Mouse (Mus musculus) small intestine, adult 2 months (tissue): ENCODE data around the gene Catsperg1. TPM values are rescaled to one million over a fixed set of nuclear protein-coding genes. Genes with fewer than 3 reads are reported as not detected.
A peak's percentile ranks its signal among the peaks of the same experiment; 100 is the strongest.

Experiments
- H3K27ac ChIP-seq: fragments of 200-500 bp; 2 replicates; pipeline ENCODE4 v1.5.1; 2012; ENCODE audit warnings: low read depth, low read length, control low read depth, inconsistent platforms; ENCODE audit not compliant: insufficient read depth
- H3K27me3 ChIP-seq: fragments of 200-500 bp; 2 replicates; pipeline ENCODE4 v1.6.1; 2012; ENCODE audit warnings: mild to moderate bottlenecking, moderate library complexity, low read length, inconsistent platforms; ENCODE audit not compliant: control insufficient read depth, insufficient read depth
- H3K36me3 ChIP-seq: fragments of 200-500 bp; 2 replicates; pipeline ENCODE4 v1.6.1; 2012; ENCODE audit warnings: mild to moderate bottlenecking, low read length, control low read depth, inconsistent platforms; ENCODE audit not compliant: control insufficient read depth, insufficient read depth
- H3K4me1 ChIP-seq: fragments of 200-500 bp; 2 replicates; pipeline ENCODE4 v1.6.1; 2012; ENCODE audit warnings: low read length, inconsistent platforms, mixed read lengths; ENCODE audit not compliant: control insufficient read depth, insufficient read depth, insufficient read length
- H3K4me3 ChIP-seq: fragments of 200-500 bp; 2 replicates; pipeline ENCODE4 v1.5.1; 2012; ENCODE audit warnings: low read depth, mild to moderate bottlenecking, control low read depth, inconsistent platforms, low read length, moderate library complexity
- CTCF ChIP-seq: fragments of 200-500 bp; IDR thresholded peaks from 2 replicates; pipeline ENCODE4 v1.5.1; 2012; ENCODE audit warnings: low read depth, mild to moderate bottlenecking, control low read depth, inconsistent platforms, low read length, moderate library complexity, mixed read lengths; ENCODE audit not compliant: insufficient replicate concordance, insufficient read length; ENCODE audit errors: extremely low read depth
- POLR2A ChIP-seq: fragments of 200-500 bp; IDR thresholded peaks from 2 replicates; pipeline ENCODE4 v1.6.1; 2012; ENCODE audit warnings: low read depth, mild to moderate bottlenecking, control low read depth, inconsistent platforms, low read length, moderate library complexity
- WGBS: fragments of 180-500 bp; shearing (Covaris S2); methylation state at CpG from one replicate; pipeline ENCODE4 v1.1.7; 2018; 5-methylcytosine and 5-hydroxymethylcytosine counted together
- polyA plus RNA-seq: library from polyadenylated mRNA; depleted of rRNA; stranded (reverse); fragments of >200 nt; gene quantifications from 2 replicates; pipeline ENCODE4 v1.2.3, GENCODE M21; 2012; rRNA removed

Gene Catsperg1
- polyA plus RNA-seq, result 0.32 and 0.53 TPM in 2 replicates

DNA sequence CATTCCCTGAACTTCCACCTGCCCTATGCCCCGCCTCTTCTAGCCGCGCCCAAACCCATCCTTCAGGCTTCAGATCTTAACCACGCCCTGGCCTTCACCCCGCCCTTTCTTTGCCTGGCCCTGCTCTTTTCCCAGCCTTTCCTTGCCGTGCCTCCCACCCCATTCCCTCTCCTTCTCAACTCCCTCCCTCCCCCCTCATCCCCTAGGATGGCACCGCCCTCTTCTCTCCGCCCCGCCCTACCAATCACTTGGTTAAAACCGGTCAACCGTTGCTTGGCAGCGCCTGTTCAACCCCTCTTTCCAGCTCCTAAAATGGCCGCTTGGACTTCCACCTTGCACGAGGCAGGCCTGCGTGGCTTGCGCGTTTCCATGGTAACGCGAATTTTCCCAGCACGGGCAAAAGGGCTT, at the start of gene Catsperg1:
Catsperg1 (minus strand) TSS at position 361 of the 408 bp plus-strand sequence.
- Histone ChIP-seq H3K4me1 (peaks cover 5% of the 10 kb centered on the region), H3K36me3 (no peaks in the 10 kb centered on the region), H3K27me3 (no peaks in the 10 kb centered on the region), H3K27ac (no peak within 1 kb of the TSS), H3K4me3 (no peak within 1 kb of the TSS)
- no peak for TF ChIP-seq POLR2A
- TF ChIP-seq CTCF, result no peak
- WGBS, result 31% methylated on average over 20 of the region's 20 CpGs

DNA sequence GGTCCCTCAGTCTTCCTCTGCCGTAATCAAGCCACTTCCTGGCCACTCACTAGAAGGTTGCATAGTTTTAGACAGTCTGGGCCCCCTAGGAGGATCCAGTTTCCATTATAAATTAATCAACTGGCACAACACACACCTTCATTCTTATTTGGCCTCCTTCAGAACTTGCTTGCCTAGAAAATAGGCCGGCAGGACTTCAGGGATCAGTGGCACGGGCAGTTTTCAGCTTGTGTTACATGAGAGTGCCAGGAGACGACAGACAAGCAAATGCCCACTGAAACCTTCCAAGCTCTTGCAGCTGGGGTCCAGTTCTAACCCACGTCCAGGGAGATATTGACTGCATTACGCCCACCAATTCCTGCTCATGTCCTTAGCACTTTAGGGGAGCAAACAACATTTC, 48.3 kb upstream of the Catsperg1 start:
- peaks cover 53% of the 10 kb centered on the region for H3K36me3 ChIP-seq
- 67% methylated on average over 6 of the region's 6 CpGs for WGBS
- H3K4me1 ChIP-seq, result peaks cover 48% of the 10 kb centered on the region
- H3K27ac ChIP-seq, result peak overlapping the region; percentile 33; the same call in 1 of the 2 replicates
- no peak overlapping the region for H3K4me3 ChIP-seq
- no peak for TF ChIP-seq CTCF
- TF ChIP-seq POLR2A, result no peak
- H3K27me3 ChIP-seq, result no peaks in the 10 kb centered on the region

DNA sequence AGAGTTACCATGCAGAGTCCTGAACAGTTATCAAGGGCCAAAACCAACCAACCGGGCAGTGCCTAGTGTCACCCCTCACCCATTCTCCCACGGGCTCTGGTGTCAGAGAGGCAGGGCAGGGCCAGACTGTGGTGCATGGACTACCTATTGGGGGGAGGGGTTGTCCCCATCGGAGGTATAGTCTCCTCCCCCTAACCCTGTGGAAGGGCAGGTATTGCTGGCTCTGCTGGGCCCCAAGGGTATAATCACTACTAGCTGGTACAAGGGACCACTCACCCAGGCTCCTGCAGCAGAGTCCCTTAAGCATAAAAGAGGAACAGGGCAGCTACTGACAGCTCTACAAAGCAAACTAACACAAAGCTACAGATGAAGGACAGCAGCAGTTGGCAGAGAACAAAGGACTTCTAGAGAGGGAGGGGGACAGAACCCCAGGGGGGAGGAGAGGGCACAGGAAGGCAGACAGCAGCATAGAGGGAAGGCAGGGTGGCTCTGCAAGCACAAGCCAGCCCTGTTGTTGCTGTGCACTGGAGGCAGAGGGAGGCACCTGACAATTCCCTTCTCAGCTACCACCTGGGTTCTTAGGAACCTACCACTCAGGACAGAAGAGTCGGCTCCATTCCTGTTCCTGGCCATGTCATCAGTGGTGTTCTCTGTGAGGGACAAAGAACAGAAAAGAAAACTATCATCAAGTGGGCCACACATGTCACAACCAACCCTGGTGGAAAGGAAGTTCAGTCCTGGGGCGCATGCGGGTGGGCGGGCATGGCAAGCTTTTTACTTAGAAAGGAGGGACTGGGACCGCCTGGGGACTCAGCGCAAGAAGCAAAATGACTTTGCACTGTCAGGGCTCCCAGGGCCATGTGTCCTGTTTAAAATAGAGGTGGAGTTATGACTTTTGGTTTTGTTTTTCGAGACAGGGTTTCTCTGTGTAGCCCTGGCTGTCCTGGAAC, 46.2 kb upstream of the Catsperg1 start:
- H3K27ac ChIP-seq, result peak overlapping the region; percentile 28; the same call in 1 of the 2 replicates
- peaks cover 65% of the 10 kb centered on the region for H3K36me3 ChIP-seq
- peaks cover 47% of the 10 kb centered on the region for H3K4me1 ChIP-seq
- no peak overlapping the region for H3K4me3 ChIP-seq
- 70% methylated on average over 10 of the region's 10 CpGs for WGBS
- TF ChIP-seq POLR2A (no peak), CTCF (no peak)
- H3K27me3 ChIP-seq, result no peaks in the 10 kb centered on the region

DNA sequence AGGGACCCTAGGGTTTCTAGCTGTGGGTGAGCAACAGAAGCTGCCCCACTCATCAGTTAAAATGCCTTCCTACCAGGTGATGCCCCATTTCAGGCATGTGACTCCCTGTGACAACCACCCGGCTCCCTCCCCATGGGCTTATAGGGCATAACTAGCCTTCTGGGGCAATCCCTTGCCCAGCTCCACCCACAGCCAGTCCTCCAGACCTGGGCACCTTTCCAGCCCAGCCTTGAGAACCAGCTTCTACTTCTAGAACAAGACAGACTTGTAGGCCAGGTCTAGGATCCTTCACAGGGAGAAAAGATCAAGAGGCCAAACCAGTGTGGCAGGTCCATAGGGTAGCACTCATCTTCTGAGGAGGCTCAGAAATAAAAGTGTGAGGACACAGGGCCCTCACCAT, 43.5 kb upstream of the Catsperg1 start:
- Histone ChIP-seq H3K4me1 (peaks cover 50% of the 10 kb centered on the region), H3K36me3 (peaks cover 61% of the 10 kb centered on the region), H3K4me3 (no peak overlapping the region), H3K27me3 (no peaks in the 10 kb centered on the region), H3K27ac (peak overlapping the region; percentile 48)
- TF ChIP-seq CTCF (no peak), POLR2A (no peak)
- WGBS, result 23% methylated on average over 1 of the region's 1 CpGs

DNA sequence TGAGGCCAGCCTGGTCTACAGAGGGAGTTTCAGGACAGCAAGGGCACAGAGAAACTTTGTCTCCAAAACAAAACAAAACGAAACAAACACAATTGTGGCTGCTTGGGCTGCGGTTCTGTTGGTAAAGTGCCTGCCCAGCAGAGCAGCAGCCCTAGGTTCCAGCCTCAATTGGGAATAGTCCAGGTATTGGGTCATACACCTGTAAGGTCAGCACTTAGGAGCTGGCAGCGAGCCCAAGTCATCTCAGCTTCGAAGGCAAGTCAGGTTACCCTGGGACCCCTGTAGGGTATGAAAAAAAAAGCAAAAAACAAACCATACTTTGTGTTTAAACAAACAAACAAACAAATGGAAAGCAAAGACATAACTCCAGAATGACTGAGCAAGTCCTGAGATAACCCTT, 42.0 kb upstream of the Catsperg1 start:
- WGBS, result 30% methylated on average over 4 of the region's 4 CpGs
- Histone ChIP-seq H3K27me3 (no peaks in the 10 kb centered on the region), H3K4me1 (peaks cover 59% of the 10 kb centered on the region), H3K4me3 (no peak overlapping the region), H3K36me3 (peaks cover 55% of the 10 kb centered on the region), H3K27ac (peak overlapping the region; percentile 34; the same call in 1 of the 2 replicates)
- TF ChIP-seq CTCF, result no peak
- TF ChIP-seq POLR2A, result no peak

DNA sequence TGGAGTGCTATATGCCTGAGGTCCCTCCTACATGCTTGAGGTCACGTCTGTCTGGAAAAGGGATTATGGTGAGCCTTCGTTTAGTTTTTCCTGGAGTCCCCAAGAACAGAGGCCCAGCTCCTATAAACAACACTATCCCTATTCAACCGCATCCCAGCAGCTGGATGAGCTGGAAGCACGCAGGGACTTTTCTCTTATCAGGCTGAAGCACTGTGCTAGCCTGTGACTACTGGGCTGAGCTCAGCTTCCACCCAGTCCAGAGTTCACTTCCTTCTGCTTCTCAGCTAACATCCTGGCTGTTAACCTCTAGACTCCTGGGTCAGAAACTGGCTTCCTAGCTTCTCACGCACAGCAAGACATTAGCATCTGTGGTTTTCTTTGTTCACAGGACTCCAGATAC, 40.0 kb upstream of the Catsperg1 start:
- Histone ChIP-seq H3K27ac (peak overlapping the region; percentile 98), H3K4me3 (peak overlapping the region; percentile 7; the same call in 1 of the 2 replicates), H3K4me1 (peaks cover 68% of the 10 kb centered on the region), H3K36me3 (peaks cover 40% of the 10 kb centered on the region), H3K27me3 (no peaks in the 10 kb centered on the region)
- 15% methylated on average over 5 of the region's 5 CpGs for WGBS
- TF ChIP-seq CTCF (no peak), POLR2A (peak; percentile 60; the same call in 1 of the 2 replicates)

DNA sequence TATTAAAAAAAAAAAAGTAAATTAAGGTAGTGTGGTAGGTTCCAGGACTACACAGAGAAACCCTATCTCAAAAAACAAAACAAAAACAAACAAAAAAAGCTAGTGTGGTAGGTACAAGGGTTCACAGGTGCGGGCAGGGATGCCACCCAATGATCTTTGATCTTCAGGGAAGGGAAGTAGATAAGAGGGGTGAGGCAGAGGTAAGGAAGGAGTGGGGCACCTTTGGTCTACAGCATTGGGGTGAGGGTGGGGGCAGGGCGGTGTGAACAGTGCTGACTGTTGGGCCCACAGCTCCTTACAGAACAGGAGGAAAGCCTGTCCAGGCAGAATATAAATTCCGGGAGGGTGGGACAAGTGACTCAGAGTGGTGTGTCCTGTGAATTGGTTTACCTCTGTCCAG, 37.3 kb upstream of the Catsperg1 start:
- Histone ChIP-seq H3K27ac (peak overlapping the region; percentile 100), H3K27me3 (no peaks in the 10 kb centered on the region), H3K4me1 (peaks cover 54% of the 10 kb centered on the region; the same call in 1 of the 2 replicates), H3K4me3 (no peak overlapping the region), H3K36me3 (peaks cover 25% of the 10 kb centered on the region)
- TF ChIP-seq POLR2A, result no peak; the same call in 1 of the 2 replicates
- no peak for TF ChIP-seq CTCF
- WGBS, result 31% methylated on average over 3 of the region's 3 CpGs
